Mouse (Mus musculus): ENCODE results near the gene Trpc2. TPM values are rescaled to one million over a fixed set of nuclear protein-coding genes. Genes with fewer than 3 reads are reported as not detected.
"Not testable (repeated sequence)": the region's sequence is repeated elsewhere in the genome, so short reads cannot be mapped to it uniquely, and the experiment has no call there.

The Trpc2 gene
- polyA plus RNA-seq (2014; fragmentation: Nextera tagmentation; extraction: Ambion mirVana) = 0.28 and 0.42 TPM in 2 replicates

GRCm38 (mm10) chr7:102082816-102083215 lies at the start of gene Trpc2:
TSS of gene Trpc2 (plus strand) at chr7:102083116.
- no peak within 1 kb of the TSS for H3K9ac ChIP-seq (ENCODE audit: low read depth, low read length)
- no peak within 1 kb of the TSS for H3K27ac ChIP-seq (ENCODE audit: low read depth, low read length)
- H3K36me3 ChIP-seq (ENCODE audit: control insufficient read depth, insufficient read depth, low read length) = peaks cover 6% of the 10 kb centered on the region; the same call in 1 of the 2 replicates
- H3K4me3 ChIP-seq (ENCODE audit: low read depth, low read length) = no peak within 1 kb of the TSS
- H3K9me3 ChIP-seq (ENCODE audit: control insufficient read depth, low read length) = no peaks in the 10 kb centered on the region
- DNase-seq (ENCODE audit: low spot score) (no peak), ATAC-seq (ENCODE audit: low FRiP score) (no peak)
- no peaks in the 10 kb centered on the region for H3K27me3 ChIP-seq (ENCODE audit: control insufficient read depth, insufficient read depth, low read length)
- WGBS = 85% methylated on average over 5 of the region's 5 CpGs
- H3K4me2 ChIP-seq (replicated peaks; ENCODE audit: low read depth, low read length) = no peak within 1 kb of the TSS
- H3K4me1 ChIP-seq (replicated peaks; ENCODE audit: control insufficient read depth, insufficient read depth, low read length) = no peaks in the 10 kb centered on the region

- DNase-seq (ENCODE audit: low spot score) (no peak), ATAC-seq (ENCODE audit: low FRiP score) (no peak)
- H3K4me3 ChIP-seq (ENCODE audit: low read depth, low read length) = no peak overlapping the region
- no peaks in the 10 kb centered on the region for H3K9me3 ChIP-seq (ENCODE audit: control insufficient read depth, low read length)
- no peaks in the 10 kb centered on the region for H3K27me3 ChIP-seq (ENCODE audit: control insufficient read depth, insufficient read depth, low read length)
- no peak overlapping the region for H3K4me2 ChIP-seq (replicated peaks; ENCODE audit: low read depth, low read length)
- H3K9ac ChIP-seq (ENCODE audit: low read depth, low read length) = no peak overlapping the region
- H3K27ac ChIP-seq (ENCODE audit: low read depth, low read length) = no peak overlapping the region
- 0 out of 2 replicates have a peak, but pooled peaks cover 8% of the 10 kb centered on the region for H3K36me3 ChIP-seq (ENCODE audit: control insufficient read depth, insufficient read depth, low read length)
- WGBS = 97% methylated on average over 1 of the region's 1 CpGs
- H3K4me1 ChIP-seq (replicated peaks; ENCODE audit: control insufficient read depth, insufficient read depth, low read length) = no peaks in the 10 kb centered on the region
Observed at GRCm38 (mm10) chr7:102034904-102035303, 48.0 kb upstream of the Trpc2 start.

- Histone ChIP-seq H3K4me1 (replicated peaks; ENCODE audit: control insufficient read depth, insufficient read depth, low read length) (no peaks in the 10 kb centered on the region), H3K27me3 (ENCODE audit: control insufficient read depth, insufficient read depth, low read length) (no peaks in the 10 kb centered on the region), H3K4me3 (ENCODE audit: low read depth, low read length) (no peak overlapping the region), H3K27ac (ENCODE audit: low read depth, low read length) (no peak overlapping the region), H3K4me2 (replicated peaks; ENCODE audit: low read depth, low read length) (no peak overlapping the region), H3K9ac (ENCODE audit: low read depth, low read length) (no peak overlapping the region), H3K36me3 (ENCODE audit: control insufficient read depth, insufficient read depth, low read length) (0 out of 2 replicates have a peak, but pooled peaks cover 8% of the 10 kb centered on the region), H3K9me3 (ENCODE audit: control insufficient read depth, low read length) (no peaks in the 10 kb centered on the region)
- DNase-seq (ENCODE audit: low spot score) (no peak), ATAC-seq (ENCODE audit: low FRiP score) (no peak)
- 95% methylated on average over 2 of the region's 2 CpGs for WGBS
Observed at GRCm38 (mm10) chr7:102035534-102035933, 47.4 kb upstream of the Trpc2 start.

- no peak for ATAC-seq (ENCODE audit: low FRiP score)
- Histone ChIP-seq H3K4me1 (replicated peaks; ENCODE audit: control insufficient read depth, insufficient read depth, low read length) (no peaks in the 10 kb centered on the region), H3K27me3 (ENCODE audit: control insufficient read depth, insufficient read depth, low read length) (no peaks in the 10 kb centered on the region), H3K9me3 (ENCODE audit: control insufficient read depth, low read length) (no peaks in the 10 kb centered on the region), H3K4me3 (ENCODE audit: low read depth, low read length) (no peak overlapping the region), H3K27ac (ENCODE audit: low read depth, low read length) (no peak overlapping the region), H3K9ac (ENCODE audit: low read depth, low read length) (no peak overlapping the region), H3K4me2 (replicated peaks; ENCODE audit: low read depth, low read length) (no peak overlapping the region), H3K36me3 (ENCODE audit: control insufficient read depth, insufficient read depth, low read length) (0 out of 2 replicates have a peak, but pooled peaks cover 8% of the 10 kb centered on the region)
- DNase-seq (ENCODE audit: low spot score) = no peak
- 94% methylated on average over 3 of the region's 3 CpGs for WGBS
Observed at GRCm38 (mm10) chr7:102037318-102037717, 45.6 kb upstream of the Trpc2 start.

GRCm38 (mm10) chr7:102042314-102042713 lies 40.6 kb upstream of the Trpc2 start:
- WGBS = 88% methylated on average over 2 of the region's 2 CpGs
- DNase-seq (ENCODE audit: low spot score) = no peak
- no peaks in the 10 kb centered on the region for H3K27me3 ChIP-seq (ENCODE audit: control insufficient read depth, insufficient read depth, low read length)
- no peak overlapping the region for H3K27ac ChIP-seq (ENCODE audit: low read depth, low read length)
- H3K4me2 ChIP-seq (replicated peaks; ENCODE audit: low read depth, low read length) = no peak overlapping the region
- H3K4me1 ChIP-seq (replicated peaks; ENCODE audit: control insufficient read depth, insufficient read depth, low read length) = no peaks in the 10 kb centered on the region
- H3K36me3 ChIP-seq (ENCODE audit: control insufficient read depth, insufficient read depth, low read length) = 0 out of 2 replicates have a peak, but pooled peaks cover 2% of the 10 kb centered on the region
- no peak for ATAC-seq (ENCODE audit: low FRiP score)
- no peak overlapping the region for H3K4me3 ChIP-seq (ENCODE audit: low read depth, low read length)
- H3K9ac ChIP-seq (ENCODE audit: low read depth, low read length) = no peak overlapping the region
- H3K9me3 ChIP-seq (ENCODE audit: control insufficient read depth, low read length) = no peaks in the 10 kb centered on the region

- H3K9me3 ChIP-seq (ENCODE audit: control insufficient read depth, low read length); H3K4me3 ChIP-seq (ENCODE audit: low read depth, low read length); H3K9ac ChIP-seq (ENCODE audit: low read depth, low read length); H3K36me3 ChIP-seq (ENCODE audit: control insufficient read depth, insufficient read depth, low read length); H3K27me3 ChIP-seq (ENCODE audit: control insufficient read depth, insufficient read depth, low read length); DNase-seq (ENCODE audit: low spot score); H3K4me2 ChIP-seq (replicated peaks; ENCODE audit: low read depth, low read length); H3K27ac ChIP-seq (ENCODE audit: low read depth, low read length); H3K4me1 ChIP-seq (replicated peaks; ENCODE audit: control insufficient read depth, insufficient read depth, low read length); ATAC-seq (ENCODE audit: low FRiP score): not testable (repeated sequence)
Observed at GRCm38 (mm10) chr7:102048524-102048923, 34.4 kb upstream of the Trpc2 start.

- Histone ChIP-seq H3K27me3 (ENCODE audit: control insufficient read depth, insufficient read depth, low read length) (no peaks in the 10 kb centered on the region), H3K9me3 (ENCODE audit: control insufficient read depth, low read length) (no peaks in the 10 kb centered on the region), H3K27ac (ENCODE audit: low read depth, low read length) (no peak overlapping the region), H3K36me3 (ENCODE audit: control insufficient read depth, insufficient read depth, low read length) (no peaks in the 10 kb centered on the region), H3K4me1 (replicated peaks; ENCODE audit: control insufficient read depth, insufficient read depth, low read length) (peaks cover 4% of the 10 kb centered on the region; the same call in 1 of the 2 replicates), H3K4me2 (replicated peaks; ENCODE audit: low read depth, low read length) (no peak overlapping the region), H3K4me3 (ENCODE audit: low read depth, low read length) (no peak overlapping the region), H3K9ac (ENCODE audit: low read depth, low read length) (no peak overlapping the region)
- ATAC-seq (ENCODE audit: low FRiP score) = no peak
- 96% methylated on average over 3 of the region's 3 CpGs for WGBS
- no peak for DNase-seq (ENCODE audit: low spot score)
Observed at GRCm38 (mm10) chr7:102061353-102061752, 21.6 kb upstream of the Trpc2 start.

GRCm38 (mm10) chr7:102062203-102062602 lies 20.7 kb upstream of the Trpc2 start:
- ATAC-seq (ENCODE audit: low FRiP score) = no peak
- peaks cover 4% of the 10 kb centered on the region; the same call in 1 of the 2 replicates for H3K4me1 ChIP-seq (replicated peaks; ENCODE audit: control insufficient read depth, insufficient read depth, low read length)
- no peak overlapping the region for H3K4me3 ChIP-seq (ENCODE audit: low read depth, low read length)
- no peak overlapping the region for H3K9ac ChIP-seq (ENCODE audit: low read depth, low read length)
- H3K27ac ChIP-seq (ENCODE audit: low read depth, low read length) = no peak overlapping the region
- no peaks in the 10 kb centered on the region for H3K9me3 ChIP-seq (ENCODE audit: control insufficient read depth, low read length)
- H3K27me3 ChIP-seq (ENCODE audit: control insufficient read depth, insufficient read depth, low read length) = no peaks in the 10 kb centered on the region
- WGBS = 96% methylated on average over 1 of the region's 1 CpGs
- DNase-seq (ENCODE audit: low spot score) = no peak
- H3K36me3 ChIP-seq (ENCODE audit: control insufficient read depth, insufficient read depth, low read length) = no peaks in the 10 kb centered on the region
- H3K4me2 ChIP-seq (replicated peaks; ENCODE audit: low read depth, low read length) = no peak overlapping the region

- Histone ChIP-seq H3K9me3 (ENCODE audit: control insufficient read depth, low read length) (no peaks in the 10 kb centered on the region), H3K9ac (ENCODE audit: low read depth, low read length) (no peak overlapping the region), H3K27ac (ENCODE audit: low read depth, low read length) (no peak overlapping the region), H3K4me1 (replicated peaks; ENCODE audit: control insufficient read depth, insufficient read depth, low read length) (peaks cover 4% of the 10 kb centered on the region; the same call in 1 of the 2 replicates), H3K4me3 (ENCODE audit: low read depth, low read length) (peak overlapping the region; percentile 71), H3K36me3 (ENCODE audit: control insufficient read depth, insufficient read depth, low read length) (no peaks in the 10 kb centered on the region), H3K27me3 (ENCODE audit: control insufficient read depth, insufficient read depth, low read length) (no peaks in the 10 kb centered on the region), H3K4me2 (replicated peaks; ENCODE audit: low read depth, low read length) (peak overlapping the region; percentile 61)
- 90% methylated on average over 9 of the region's 9 CpGs for WGBS
- ATAC-seq (ENCODE audit: low FRiP score) = no peak
- no peak for DNase-seq (ENCODE audit: low spot score)
Observed at GRCm38 (mm10) chr7:102063891-102064290, 19.0 kb upstream of the Trpc2 start.
